Mouse (Mus musculus): ENCODE measurements around the gene Nepro.

Nepro gene

GRCm38 (mm10) chr16:44724083-44724787 lies at the start of gene Nepro:
Gene Nepro (plus strand): TSS chr16:44724301.
- peak; percentile 86 for ATAC-seq (ENCODE audit: low TSS enrichment)

- ATAC-seq (ENCODE audit: low TSS enrichment), result no peak
These were observed 47.7 kb upstream of the Nepro start for GRCm38 (mm10) chr16:44676357-44676756.

- no peak for ATAC-seq (ENCODE audit: low TSS enrichment)
These were observed 45.0 kb upstream of the Nepro start for GRCm38 (mm10) chr16:44679082-44679481.

DNA sequence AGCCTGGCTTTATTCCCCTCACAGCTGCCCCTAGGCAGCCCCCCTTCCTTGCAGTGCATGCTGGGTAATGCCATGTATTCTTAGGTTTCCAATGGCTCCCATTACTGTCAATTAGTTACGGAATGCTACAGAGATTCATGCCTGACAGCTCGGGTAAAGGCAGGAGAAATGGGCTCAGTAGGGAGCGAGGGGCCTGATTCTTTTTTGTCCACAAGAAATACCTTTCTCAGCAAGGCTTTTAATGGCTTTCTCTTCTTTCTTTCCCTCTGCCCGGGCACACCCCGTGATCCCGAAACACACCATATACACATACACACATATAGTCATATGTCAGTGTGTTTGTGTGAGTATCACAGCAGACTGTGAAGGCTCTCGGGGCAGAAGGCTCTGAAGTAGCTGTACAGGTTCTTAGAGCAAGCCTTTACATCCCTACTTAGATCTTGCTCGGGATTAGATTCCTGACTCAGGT lies 44.6 kb upstream of the Nepro start:
- no peak for ATAC-seq (ENCODE audit: low TSS enrichment)

GRCm38 (mm10) chr16:44680756-44681498 lies 43.2 kb upstream of the Nepro start:
- ATAC-seq (ENCODE audit: low TSS enrichment), result peak; percentile 92

DNA sequence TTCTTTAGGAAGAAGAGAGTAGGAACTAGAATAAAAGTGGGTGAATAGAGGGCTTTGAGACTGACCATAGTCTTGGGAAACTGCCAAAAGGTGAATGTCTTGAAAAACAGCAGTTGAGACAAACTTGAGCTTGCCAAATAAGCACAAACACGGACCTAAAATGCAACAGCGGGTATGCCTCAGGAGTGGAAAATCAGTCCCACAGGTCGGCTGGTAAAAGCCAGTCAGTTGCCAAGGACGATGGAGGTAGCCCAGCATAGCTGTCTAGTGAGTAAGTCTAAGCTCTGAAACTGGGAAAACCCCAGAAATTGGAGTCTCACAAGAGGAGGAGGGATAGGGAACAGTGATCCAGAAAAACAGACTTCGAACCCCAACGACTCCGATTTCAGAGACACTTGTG lies 39.5 kb upstream of the Nepro start:
- no peak for ATAC-seq (ENCODE audit: low TSS enrichment)

DNA sequence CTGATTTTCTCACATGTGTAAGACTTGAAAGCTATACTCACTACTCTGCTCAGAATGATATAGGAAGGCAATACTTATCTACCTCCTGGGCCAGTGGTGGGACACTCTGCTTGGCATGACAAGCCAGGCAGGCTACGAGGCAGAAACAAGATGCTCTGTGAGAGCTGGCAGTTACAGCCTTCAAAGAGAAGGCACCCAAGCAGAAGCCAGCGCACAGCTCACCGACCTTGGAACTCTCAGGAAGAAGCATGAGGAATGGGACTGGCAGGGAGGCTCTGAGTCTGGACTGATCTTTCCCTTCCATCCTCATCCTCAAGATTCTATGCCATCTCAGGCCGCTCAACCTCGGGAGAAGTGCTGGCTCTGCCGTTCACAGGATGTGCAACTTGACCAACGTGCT lies 38.7 kb upstream of the Nepro start:
- no peak for ATAC-seq (ENCODE audit: low TSS enrichment)

DNA sequence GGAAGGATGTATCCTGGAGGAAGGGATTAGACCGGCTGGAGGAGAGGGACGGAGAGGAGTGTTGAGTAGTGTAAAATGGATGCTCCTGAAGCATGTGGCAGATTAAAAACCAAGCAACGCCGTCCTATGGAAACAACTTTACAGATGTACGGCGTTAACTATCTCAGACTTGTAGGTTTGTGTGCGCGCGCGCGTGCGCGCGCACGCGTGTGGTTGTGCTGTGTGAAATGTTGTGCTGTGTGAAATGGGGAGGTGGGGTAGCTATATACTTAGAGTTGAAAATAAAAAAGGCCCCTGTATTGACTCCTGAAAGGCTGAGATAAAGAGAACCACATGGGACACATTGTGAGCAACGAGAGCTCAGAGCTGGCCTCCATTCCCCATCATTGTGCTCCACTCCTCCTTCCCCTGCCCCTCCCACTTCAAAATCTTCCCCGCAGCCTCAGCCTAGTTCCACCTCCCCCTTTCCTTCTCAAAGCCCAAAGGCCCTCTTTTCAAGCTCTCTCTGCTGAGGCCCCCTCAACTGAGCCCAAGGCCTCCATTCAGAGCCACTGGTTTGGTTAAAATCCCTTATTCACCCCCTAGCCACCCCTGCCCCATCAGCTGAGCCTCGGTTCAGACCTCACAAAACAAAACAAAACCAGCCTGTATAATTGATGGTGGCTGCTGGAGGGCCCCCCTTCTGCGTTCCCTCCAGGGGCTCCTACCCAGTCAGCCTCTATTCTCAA lies 36.9 kb upstream of the Nepro start:
- ATAC-seq (ENCODE audit: low TSS enrichment), result no peak

GRCm38 (mm10) chr16:44687719-44688420 lies 36.2 kb upstream of the Nepro start:
- ATAC-seq (ENCODE audit: low TSS enrichment), result no peak

DNA sequence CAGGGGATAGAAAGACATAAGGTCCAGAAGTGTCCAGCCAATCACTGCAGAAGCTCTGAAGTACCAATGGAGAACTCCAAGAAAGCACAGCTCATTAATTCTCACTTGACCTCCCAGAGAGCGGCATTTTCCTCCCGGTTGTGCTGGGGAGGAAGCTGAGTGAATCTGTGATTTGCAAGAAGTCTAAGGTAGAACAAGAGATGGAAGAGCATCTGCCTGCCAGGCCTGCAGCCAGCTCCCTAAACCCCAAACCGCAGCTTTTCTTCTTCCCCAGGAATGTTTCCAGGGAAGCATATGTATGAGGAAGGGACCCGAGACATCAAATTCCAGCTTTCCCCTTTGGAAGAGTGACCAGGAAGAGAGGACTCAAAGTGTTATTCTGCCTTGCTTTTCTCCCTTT lies 35.6 kb upstream of the Nepro start:
- 0 out of 2 replicates have a peak, but pooled peaks have one; percentile 36 for ATAC-seq (ENCODE audit: low TSS enrichment)

- ATAC-seq (ENCODE audit: low TSS enrichment), result no peak
These were observed 33.6 kb upstream of the Nepro start for GRCm38 (mm10) chr16:44690501-44690900.

DNA sequence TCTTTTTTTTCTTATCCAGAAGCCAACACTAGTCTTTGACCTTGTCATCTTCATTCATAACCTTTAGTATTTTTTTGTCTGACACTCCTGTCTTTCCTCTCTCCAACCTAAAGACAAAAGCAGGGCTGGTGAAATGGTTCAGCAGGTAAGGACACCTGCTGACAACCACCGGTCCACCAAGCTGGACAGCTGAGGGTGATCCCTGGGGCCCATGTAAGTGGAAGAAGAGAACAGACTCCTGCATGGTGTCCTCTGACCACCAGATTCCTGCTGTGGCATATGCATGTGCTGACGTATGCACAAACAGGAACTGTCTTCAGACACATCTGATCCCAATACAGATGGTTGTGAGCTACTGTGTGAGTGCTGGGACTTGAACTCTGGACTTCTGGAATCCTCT lies 33.0 kb upstream of the Nepro start:
- ATAC-seq (ENCODE audit: low TSS enrichment), result no peak

DNA sequence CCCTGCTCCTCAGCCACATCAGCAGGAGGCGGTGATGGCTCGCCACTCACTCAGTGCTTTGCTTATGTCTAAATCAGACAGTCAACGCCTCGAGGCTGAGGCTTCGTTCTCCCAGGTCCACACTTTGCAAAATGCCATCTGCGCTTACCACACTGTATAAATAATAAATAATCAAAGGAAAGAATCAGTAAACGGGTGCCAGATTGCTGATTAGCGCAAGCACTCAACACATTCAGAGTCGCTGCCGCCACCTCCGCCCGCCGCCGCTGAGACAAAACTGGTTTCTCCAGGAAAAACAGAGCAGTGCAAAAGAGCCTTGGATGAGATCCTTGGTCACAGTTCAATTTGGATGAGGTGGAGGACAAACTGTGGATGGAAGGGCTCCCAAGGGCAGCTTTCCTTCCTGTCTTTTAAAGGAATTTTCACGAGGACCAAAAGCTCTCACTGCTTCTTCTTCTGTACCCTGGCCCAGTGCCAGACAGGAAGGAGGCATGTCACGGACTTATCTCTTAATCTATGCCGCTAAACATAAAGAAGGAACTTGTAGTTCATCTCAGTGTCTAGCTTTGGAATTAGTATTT lies 32.5 kb upstream of the Nepro start:
- ATAC-seq (ENCODE audit: low TSS enrichment), result peak; percentile 69

DNA sequence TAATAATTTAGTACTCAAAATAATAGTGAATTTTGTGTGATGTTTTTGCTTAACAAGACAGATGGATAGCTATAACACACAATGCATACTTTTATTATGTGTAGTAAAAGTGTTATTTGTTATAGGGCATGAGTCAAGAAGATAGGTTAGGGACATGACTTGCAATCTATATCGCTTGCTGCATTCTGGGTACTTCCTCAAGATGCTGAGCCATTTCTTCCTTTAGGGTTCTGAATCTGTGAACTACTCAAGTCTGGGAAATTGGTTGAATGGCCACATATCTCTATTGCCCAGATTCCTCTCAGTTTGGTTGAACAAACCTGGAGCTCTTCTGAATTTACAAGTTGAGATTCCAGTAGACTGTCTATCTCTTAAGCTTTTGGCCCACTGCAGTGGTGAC lies 31.6 kb upstream of the Nepro start:
- ATAC-seq (ENCODE audit: low TSS enrichment), result no peak

GRCm38 (mm10) chr16:44693695-44694094 lies 30.4 kb upstream of the Nepro start:
- no peak for ATAC-seq (ENCODE audit: low TSS enrichment)

DNA sequence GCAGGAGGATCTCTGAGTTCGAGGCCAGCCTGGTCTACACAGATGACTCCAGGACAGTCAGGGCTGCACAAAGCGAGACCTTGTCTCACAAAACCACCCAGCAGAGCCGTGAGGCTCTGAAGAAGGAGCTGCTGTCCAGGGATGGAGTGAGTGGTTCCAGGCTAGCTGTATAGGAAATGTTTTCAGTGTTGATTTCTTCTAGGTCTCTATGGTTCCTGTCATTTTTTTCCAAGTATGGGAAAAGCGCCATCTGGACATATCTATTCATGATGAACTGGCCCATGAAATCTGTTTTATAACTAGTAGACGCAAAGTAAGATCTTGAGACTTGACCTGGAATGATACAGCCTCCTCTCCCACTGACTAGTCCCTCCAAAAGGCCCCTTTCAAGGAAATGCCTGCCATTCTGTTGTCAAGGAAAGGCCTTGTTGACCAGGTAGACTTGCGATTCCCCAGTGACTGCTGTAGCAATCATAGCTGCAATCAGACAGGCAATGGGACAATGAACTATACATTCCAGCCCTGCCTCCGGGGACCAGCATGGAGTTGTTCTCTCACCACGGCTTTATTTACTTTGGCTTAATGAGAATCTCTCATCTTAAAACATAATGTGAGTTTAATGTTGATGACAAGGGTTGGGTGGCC lies 28.8 kb upstream of the Nepro start:
- ATAC-seq (ENCODE audit: low TSS enrichment), result no peak

DNA sequence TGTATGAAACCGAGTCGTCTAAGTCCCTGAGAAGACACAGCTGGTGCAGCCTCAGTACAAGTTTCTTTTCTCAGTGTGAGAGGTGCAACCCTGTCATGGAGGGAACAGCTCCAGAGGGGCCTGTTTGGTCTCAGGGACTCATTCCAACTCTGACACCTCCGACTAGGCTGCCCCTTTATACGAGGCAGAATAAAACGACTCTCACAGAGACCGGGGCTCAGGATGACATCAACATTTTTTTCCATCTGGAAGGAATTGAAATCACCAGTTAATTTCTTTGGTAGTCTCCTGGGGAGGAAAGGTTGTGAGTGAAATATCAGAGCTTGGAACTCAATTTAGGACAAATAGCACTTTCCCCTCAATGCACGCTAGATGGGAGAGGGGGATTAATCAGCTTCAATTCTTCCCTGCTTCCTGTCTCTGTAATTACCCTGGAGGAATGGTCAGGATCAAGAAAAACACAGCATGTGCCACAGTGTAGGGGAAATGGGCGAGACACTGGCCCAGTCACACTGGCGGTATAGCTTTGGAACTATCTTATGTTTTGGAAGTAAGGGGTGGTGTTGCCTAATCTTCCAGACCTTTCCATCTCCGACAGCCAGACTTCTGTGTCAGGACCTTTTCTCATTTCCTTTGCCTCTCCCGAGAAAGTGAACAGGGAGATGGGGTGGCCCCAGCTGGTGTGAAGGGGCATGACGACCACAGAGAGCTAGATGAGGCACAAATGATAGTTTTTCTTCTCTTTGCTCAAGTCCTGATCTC lies 28.1 kb upstream of the Nepro start:
- ATAC-seq (ENCODE audit: low TSS enrichment), result no peak

DNA sequence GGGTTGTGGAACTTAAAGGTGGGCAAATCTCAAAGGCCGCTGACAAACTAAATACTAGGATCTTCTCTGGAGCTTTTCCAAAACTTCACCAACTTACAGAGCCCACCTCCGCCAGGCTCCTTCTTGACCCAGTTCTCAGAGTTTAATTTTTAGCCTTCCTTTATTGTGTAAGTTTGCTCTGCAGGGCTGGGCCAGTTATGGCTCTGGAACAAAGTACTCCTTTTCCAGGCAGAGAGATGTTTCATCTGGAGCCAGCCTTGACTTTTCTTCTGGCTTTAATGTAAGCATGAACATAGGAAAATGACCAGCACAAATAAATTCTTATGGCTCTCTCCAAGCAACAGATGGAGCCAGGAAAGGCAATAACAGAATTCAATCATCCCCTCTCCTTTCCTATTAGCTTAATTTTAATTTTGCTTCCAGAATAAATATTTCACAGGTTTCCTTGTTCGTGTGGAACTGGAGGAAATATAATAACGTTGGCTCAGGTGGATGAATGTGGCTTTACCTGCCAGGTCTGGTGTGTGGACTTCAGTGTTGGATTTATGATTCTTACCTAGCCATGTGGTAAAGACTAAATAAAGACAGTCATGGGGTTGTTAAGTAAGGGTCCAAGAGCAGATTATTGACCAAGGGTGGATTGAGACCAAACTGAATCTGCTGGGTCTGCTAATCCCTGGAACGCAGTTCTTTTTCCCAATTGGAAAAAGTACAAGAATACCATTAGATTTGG lies 26.5 kb upstream of the Nepro start:
- ATAC-seq (ENCODE audit: low TSS enrichment), result peak; percentile 59

GRCm38 (mm10) chr16:44701155-44701554 lies 22.9 kb upstream of the Nepro start:
- no peak for ATAC-seq (ENCODE audit: low TSS enrichment)

DNA sequence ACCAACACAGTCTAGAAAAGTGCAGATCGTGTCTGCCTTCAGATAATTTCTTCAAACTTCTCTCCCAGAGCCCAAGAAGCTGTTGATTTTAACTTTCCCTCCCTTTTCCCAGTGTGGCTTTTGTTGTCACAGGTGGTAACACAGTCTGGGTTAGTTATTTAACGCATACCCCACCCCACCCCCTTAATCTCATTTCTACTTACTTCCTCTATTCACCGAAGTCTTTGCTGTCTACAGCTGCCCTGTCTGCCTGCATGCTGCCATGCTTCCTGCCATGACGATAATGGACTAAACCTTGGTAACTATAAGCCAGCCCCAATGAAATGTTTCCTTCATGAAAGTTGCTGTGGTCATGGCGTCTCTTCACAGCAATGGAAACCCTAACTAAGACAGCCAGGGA lies 21.8 kb upstream of the Nepro start:
- ATAC-seq (ENCODE audit: low TSS enrichment), result no peak
